Mouse (Mus musculus) heart, embryonic 10.5 days (tissue): ENCODE measurements around the gene Moap1. TPM values are rescaled to one million over a fixed set of nuclear protein-coding genes. Genes with fewer than 3 reads are reported as not detected.

Experiments
- DNase-seq: peaks from one replicate; pipeline ENCODE4 v3.0.0-alpha.2; 2017; ENCODE audit warnings: low spot score
- H3K27ac ChIP-seq: fragments of 300-500 bp; sonication (generic); 2 replicates; pipeline ENCODE4 v1.5.1; 2016; ENCODE audit warnings: mild to moderate bottlenecking
- H3K27me3 ChIP-seq: fragments of 300-500 bp; sonication (generic); 2 replicates; pipeline ENCODE4 v1.6.1; 2016; ENCODE audit warnings: mild to moderate bottlenecking; ENCODE audit not compliant: poor library complexity, insufficient read depth, severe bottlenecking
- H3K36me3 ChIP-seq: fragments of 300-500 bp; sonication (generic); 2 replicates; pipeline ENCODE4 v1.6.1; 2016; ENCODE audit warnings: mild to moderate bottlenecking, moderate library complexity
- H3K4me1 ChIP-seq: fragments of 300-500 bp; sonication (generic); 2 replicates; pipeline ENCODE4 v1.6.1; 2016; ENCODE audit warnings: mild to moderate bottlenecking
- H3K4me3 ChIP-seq: fragments of 300-500 bp; sonication (generic); 2 replicates; pipeline ENCODE4 v1.5.1; 2016; ENCODE audit warnings: mild to moderate bottlenecking, moderate library complexity
- H3K9me3 ChIP-seq: fragments of 300-500 bp; sonication (generic); 2 replicates; pipeline ENCODE4 v1.6.1; 2016; ENCODE audit warnings: mild to moderate bottlenecking, moderate library complexity
- WGBS: fragments of 180-500 bp; shearing (Covaris S2); methylation state at CpG from one replicate; pipeline ENCODE4 v1.1.7; 2016; 5-methylcytosine and 5-hydroxymethylcytosine counted together
- polyA plus RNA-seq: library from polyadenylated mRNA; unstranded; fragments of >200 nt; fragmentation: Nextera tagmentation; extraction: Ambion mirVana; gene quantifications from 2 replicates; pipeline ENCODE4 v1.2.1, GENCODE M21; 2016

Gene Moap1
- polyA plus RNA-seq, 1 experiment from 2014 or later: 24.0 TPM

DNA sequence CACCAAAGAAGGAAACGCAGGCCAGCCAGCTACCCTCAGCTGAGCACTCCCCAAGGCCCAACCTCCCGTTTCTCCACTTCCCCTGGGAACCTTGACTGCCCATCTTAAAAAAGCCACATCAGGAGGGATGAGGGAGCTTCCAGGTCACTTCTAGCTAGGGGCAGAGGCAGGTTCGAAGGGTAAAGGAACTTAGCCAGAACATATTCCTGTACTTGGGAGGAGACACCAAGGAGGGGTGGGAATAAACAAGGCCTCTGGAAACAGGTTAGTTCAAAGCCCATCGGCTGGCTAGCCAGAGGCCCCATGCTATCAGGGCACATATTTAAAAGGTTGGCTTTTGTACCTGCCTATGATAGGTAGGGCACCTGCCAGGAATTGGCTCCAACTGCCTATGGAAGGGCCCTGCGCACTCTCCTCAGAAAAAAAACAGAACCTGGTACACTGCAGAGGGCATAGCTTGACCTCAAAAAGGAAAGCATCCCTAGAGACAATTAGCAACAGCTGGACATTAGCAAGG, 41.7 kb downstream of the Moap1 start:
- no peaks in the 10 kb centered on the region for H3K9me3 ChIP-seq
- H3K36me3 ChIP-seq: no peaks in the 10 kb centered on the region
- H3K4me1 ChIP-seq: peaks cover 50% of the 10 kb centered on the region
- no peak overlapping the region for H3K4me3 ChIP-seq
- 86% methylated on average over 5 of the region's 5 CpGs for WGBS
- no peak for DNase-seq
- no peak overlapping the region for H3K27ac ChIP-seq
- peaks cover 11% of the 10 kb centered on the region; the same call in 1 of the 2 replicates for H3K27me3 ChIP-seq

DNA sequence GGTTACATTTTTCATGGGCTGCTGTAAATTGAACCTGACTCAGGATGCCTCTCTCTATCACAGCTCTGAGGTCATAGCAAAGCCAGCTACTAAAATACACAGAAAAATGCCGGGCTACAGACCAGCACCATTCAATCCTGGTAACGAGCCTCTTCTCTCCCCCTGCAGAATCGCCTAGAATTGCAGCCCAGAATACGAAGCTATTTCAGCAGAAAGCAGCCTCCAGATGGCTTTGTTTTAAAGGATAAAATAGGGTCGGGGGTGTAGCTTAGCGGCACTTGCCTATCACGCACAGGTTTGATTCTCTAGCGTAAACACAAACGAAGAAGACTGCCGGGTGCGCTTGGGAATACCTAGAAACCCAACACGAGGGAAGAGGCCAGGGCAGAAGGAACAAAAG, 43.0 kb downstream of the Moap1 start:
- Histone ChIP-seq H3K27ac (no peak overlapping the region), H3K9me3 (no peaks in the 10 kb centered on the region), H3K27me3 (peaks cover 8% of the 10 kb centered on the region; the same call in 1 of the 2 replicates), H3K4me1 (peaks cover 55% of the 10 kb centered on the region), H3K4me3 (no peak overlapping the region), H3K36me3 (no peaks in the 10 kb centered on the region)
- DNase-seq: no peak
- WGBS: 70% methylated on average over 12 of the region's 12 CpGs

DNA sequence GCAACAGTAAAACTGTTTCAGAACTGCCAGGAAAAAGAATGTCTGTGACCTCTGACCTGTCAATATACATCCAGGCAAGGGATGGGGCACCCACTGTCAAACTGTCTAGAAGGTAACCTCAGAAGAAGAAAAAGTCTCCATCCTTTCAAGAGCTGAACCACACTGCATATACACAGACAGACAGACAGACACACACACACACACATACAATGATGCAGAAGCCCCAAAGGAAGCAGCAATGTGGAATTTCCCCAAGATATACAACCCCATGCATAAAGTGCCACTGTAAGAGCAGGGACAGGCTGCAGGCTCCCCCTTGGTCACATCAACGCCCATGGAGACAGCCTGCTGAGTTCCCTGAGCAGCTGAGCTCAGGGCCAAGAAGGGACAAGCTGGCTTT, 44.3 kb downstream of the Moap1 start:
- Histone ChIP-seq H3K9me3 (no peaks in the 10 kb centered on the region), H3K27ac (no peak overlapping the region), H3K36me3 (no peaks in the 10 kb centered on the region), H3K4me1 (peaks cover 51% of the 10 kb centered on the region), H3K27me3 (peaks cover 8% of the 10 kb centered on the region; the same call in 1 of the 2 replicates), H3K4me3 (no peak overlapping the region)
- no peak for DNase-seq
- WGBS: 33% methylated on average over 1 of the region's 1 CpGs

- Histone ChIP-seq H3K36me3 (no peaks in the 10 kb centered on the region), H3K4me3 (no peak overlapping the region), H3K27ac (peak overlapping the region; percentile 36; the same call in 1 of the 2 replicates), H3K9me3 (no peaks in the 10 kb centered on the region), H3K27me3 (no peaks in the 10 kb centered on the region), H3K4me1 (peaks cover 42% of the 10 kb centered on the region)
- DNase-seq: no peak
- WGBS: 63% methylated on average over 1 of the region's 1 CpGs
Observed at GRCm38 (mm10) chr12:102698089-102698684, 45.3 kb downstream of the Moap1 start.

GRCm38 (mm10) chr12:102697381-102697780, 46.1 kb downstream of the Moap1 start:
- Histone ChIP-seq H3K4me1 (peaks cover 34% of the 10 kb centered on the region), H3K4me3 (no peak overlapping the region), H3K27ac (no peak overlapping the region), H3K36me3 (no peaks in the 10 kb centered on the region), H3K27me3 (no peaks in the 10 kb centered on the region), H3K9me3 (no peaks in the 10 kb centered on the region)
- DNase-seq: no peak
- 74% methylated on average over 7 of the region's 7 CpGs for WGBS

DNA sequence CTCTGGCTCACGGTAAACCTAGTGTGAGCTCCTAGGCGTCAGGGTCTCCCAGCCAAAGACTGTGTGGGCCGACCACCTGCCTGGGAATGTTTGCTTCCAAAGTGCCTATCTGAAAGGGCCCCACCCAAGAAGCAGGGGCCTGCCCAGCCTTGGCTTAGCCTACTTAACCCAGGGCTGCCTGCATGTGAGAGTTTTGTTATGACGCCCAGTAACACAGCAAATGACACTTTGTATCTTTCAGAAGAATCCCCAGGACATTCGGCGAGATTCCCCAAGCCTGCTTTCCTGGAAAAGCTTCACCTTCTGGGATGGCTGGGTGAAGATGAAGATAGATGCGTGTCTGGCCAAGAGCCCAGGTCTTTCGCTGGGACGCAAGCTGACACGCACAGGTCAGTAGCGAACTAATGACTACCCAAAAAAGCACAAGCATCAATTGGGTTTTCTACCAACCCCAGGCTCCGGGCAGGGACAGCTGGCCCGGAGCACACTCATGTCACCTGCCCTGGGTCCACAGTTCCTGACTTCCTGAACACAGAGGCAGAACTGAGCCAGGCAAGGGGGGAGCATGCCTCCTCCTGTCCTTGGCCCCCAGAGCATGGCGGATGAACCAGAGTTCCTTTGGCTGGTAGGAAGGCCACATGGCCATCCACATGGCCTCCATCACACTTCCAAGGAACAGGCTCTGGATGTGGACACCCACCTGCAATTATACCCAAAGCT, 46.7 kb downstream of the Moap1 start:
- Histone ChIP-seq H3K27ac (no peak overlapping the region), H3K9me3 (no peaks in the 10 kb centered on the region), H3K4me1 (peaks cover 30% of the 10 kb centered on the region), H3K4me3 (no peak overlapping the region), H3K36me3 (no peaks in the 10 kb centered on the region), H3K27me3 (no peaks in the 10 kb centered on the region)
- 83% methylated on average over 14 of the region's 14 CpGs for WGBS
- DNase-seq: no peak

DNA sequence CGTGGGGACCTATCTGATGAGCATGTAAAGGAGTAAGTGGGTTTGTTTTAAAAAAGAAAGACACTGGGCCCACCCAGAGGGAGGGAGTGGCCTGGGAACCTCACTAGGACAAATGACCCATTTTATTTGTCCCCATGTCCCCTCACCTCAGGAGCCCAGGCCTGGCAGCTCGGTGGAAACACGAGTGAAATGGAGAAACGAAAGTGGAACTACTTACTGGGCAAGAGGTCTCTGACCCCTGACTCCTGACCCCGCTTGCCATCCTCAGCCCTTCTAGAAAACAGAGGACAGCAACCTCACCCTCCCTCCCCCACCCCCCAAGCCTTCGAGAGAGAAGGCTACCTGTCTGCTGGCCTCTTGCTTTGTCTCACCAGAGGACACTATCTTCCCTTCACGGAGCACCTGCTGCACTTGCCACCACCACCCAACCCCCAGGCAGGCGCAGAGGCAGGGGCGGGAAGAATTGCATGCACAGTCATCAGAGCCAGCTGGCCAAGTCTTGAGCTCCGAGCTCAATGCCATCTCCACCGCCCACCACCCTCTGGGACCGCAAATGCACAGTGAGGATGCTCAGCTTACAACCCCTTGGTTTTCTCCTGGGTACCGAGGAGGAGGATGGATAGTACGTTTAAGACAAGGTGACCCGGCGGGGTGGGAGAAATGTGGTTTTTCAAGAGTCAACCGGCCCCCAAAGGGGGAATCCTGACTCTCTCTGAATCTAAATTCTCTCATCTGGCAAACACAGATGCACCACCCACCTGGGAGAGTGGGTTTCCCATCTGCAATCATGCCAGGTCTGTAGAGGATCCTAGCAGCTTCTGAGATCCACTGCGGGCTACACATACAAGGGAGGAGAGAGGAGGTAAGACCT, 47.9 kb downstream of the Moap1 start:
- Histone ChIP-seq H3K9me3 (no peaks in the 10 kb centered on the region), H3K27ac (no peak overlapping the region), H3K4me3 (no peak overlapping the region), H3K4me1 (peaks cover 37% of the 10 kb centered on the region), H3K27me3 (no peaks in the 10 kb centered on the region), H3K36me3 (no peaks in the 10 kb centered on the region)
- DNase-seq: no peak
- 74% methylated on average over 18 of the region's 18 CpGs for WGBS

Other genes starting within 250 kb of the Moap1 start
- gene Chga, start 188.7 kb downstream of the Moap1 start, polyA plus RNA-seq: 0.15 and 0.44 TPM in 2 replicates
- 3.5 and 4.8 TPM in 2 replicates for gene Itpk1, start 38.7 kb downstream of the Moap1 start, polyA plus RNA-seq
- 8.6 and 9.5 TPM in 2 replicates for gene Tmem251, start 101 bp upstream of the Moap1 start, polyA plus RNA-seq
- gene Gm28051, start 14.1 kb upstream of the Moap1 start, polyA plus RNA-seq: not detected in 2 replicates
- gene Gon7, start 14.1 kb upstream of the Moap1 start, polyA plus RNA-seq: 32.5 and 36.3 TPM in 2 replicates
- 40.0 and 40.6 TPM in 2 replicates for gene Ubr7, start 14.3 kb upstream of the Moap1 start, polyA plus RNA-seq
- gene Gm20604, start 15.0 kb upstream of the Moap1 start, polyA plus RNA-seq: 18.8 and 24.1 TPM in 2 replicates
- gene Btbd7, start 134.8 kb upstream of the Moap1 start, polyA plus RNA-seq: 13.3 and 16.1 TPM in 2 replicates
- gene Cox8c, start 155.7 kb upstream of the Moap1 start, polyA plus RNA-seq: not detected in 2 replicates
- 0.22 and 0.33 TPM in 2 replicates for gene Unc79, start 205.2 kb upstream of the Moap1 start, polyA plus RNA-seq